Mouse (Mus musculus): ENCODE results near the gene Cntnap5b.
"Not testable (repeated sequence)": the region's sequence is repeated elsewhere in the genome, so short reads cannot be mapped to it uniquely, and the experiment has no call there.

The Cntnap5b gene

DNA sequence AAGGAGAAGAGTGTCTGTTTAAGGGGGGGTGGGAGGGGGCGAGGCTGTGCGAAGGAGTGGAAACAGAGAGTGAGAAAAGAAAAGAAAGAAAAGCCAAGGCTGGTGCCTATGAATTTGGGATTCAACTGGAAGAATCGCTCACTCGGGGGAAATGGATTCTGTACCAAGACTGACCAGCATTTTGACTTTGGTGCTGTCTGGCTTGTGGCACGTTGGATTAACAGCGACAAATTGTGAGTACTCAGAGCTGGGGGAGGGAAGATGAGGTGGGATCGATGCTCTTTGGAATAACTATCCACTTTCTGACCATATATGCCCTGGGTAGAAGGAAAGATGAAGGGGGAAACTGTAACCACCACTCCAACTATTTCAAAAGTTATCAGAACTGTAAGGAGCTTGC lies at the start of gene Cntnap5b:
Gene Cntnap5b (plus strand): TSS at position 152 of the 400 bp plus-strand sequence.
- no peak for DNase-seq (ENCODE audit: low read depth, low spot score)

DNA sequence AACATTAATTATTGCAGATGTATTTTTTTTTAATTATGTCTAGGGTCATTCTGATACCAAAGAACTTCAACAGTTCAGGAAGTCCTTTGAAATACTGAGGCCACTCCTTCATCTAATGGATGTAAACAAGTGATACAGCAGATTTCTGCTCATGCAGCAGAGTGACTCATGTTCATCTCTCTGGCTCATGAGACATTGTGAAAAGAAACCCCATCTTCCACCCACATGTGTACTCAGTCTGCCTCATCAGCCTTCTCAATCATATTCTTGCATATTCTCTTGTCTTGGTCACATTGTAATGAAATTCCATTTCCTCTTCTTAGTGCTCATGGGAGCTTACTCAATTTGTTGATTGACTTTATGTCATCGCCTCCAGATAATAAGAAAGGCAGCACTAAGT lies 12.6 kb upstream of the Cntnap5b start:
- no peak for DNase-seq (ENCODE audit: low read depth, low spot score)

DNA sequence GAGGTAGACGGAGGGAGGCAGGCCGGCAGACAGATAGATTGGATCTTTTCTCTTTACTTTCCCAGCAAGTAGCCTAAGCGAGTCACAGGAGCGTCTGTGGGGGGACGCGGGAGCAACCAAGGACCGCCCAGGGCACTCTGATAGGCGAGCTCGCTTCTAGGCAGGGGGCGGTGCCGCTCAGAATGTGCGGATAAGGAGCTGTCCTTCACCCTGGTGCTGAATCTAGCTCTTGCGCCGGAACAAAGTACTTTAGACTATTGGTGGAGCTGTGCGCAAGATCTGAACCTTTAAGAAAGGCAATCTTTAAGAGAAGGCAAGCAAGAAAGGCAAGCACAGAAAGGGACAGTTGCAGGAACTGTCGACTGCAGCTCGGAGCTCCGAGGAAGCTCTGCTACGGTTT lies 382 bp upstream of the Cntnap5b start:
- DNase-seq (ENCODE audit: low read depth, low spot score) = peak; percentile 91

DNA sequence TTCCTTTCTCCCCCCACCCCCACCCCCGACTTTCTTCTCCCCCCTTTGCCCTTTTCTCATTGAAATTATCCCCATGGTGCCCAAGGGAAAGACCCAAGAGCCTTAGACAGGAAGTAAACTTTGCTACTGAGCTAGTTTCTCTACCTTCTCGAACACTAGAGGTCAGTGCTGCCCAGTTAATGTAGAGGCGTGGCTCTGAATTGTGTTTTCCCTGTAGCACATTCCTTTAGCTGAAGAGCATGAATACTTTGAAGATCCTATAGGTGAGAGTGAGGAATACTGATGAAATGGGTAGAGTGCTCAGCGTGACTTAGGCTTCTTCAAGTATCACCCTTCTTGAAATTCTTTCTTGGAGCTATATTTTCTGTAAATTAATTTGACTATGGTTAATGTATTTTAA lies 1.6 kb downstream of the Cntnap5b start:
- DNase-seq (ENCODE audit: low read depth, low spot score) = peak; percentile 36

DNA sequence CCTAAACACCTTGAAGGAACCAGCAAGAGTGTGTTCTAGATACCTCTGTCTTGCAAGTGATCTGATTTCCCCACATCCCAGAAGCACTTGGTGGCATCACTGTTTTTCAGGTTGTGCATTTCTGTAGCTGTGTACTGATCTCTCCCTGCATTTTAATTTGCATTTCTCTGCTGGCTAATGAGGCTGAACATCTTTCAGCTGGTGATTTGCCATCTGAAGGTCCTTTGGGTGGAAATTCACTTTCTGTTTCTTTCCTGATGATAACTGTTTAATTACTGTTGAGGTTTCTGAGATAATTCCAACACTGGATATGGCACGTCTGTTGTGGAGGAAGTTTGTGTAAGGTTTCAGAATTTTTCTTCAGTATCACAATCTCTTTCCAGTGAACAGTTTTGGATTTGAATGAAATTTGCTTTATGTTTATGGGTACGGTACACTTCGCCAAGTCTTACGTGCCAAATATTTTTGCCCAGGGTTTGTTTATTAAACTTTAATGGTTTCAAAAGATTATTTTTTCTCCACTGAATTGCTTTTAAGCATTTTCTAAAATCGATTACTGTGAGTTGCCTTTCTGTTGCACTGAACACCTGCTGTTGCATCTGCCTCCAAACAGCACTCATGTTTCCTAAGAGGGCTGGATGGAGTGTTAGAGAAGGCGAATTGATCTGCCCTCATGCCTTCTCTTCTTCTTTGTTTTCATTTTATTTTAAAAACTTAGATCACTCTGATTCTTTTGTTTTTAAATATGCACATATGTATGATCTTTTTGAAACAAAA lies 41.0 kb downstream of the Cntnap5b start:
- DNase-seq (ENCODE audit: low read depth, low spot score) = no peak

DNA sequence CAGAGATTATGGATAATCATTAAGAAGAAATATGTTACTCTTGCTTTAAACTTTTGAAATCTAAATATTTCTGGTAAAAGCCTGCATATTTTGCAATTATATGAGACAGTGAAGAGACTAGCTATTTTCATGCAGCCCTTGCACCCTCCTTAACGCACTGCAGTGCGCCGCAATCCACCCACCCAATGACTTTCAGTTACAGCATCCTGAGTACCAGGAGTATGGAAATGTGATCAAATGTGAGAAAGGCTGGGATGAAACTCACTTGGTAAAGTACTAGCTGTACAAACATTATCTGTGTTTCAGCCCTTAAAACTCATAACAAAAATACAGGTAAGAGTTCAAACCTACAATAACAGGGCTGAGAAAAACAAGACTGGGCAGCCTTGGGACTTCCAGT lies 99.8 kb downstream of the Cntnap5b start:
- DNase-seq (ENCODE audit: low read depth, low spot score) = no peak

DNA sequence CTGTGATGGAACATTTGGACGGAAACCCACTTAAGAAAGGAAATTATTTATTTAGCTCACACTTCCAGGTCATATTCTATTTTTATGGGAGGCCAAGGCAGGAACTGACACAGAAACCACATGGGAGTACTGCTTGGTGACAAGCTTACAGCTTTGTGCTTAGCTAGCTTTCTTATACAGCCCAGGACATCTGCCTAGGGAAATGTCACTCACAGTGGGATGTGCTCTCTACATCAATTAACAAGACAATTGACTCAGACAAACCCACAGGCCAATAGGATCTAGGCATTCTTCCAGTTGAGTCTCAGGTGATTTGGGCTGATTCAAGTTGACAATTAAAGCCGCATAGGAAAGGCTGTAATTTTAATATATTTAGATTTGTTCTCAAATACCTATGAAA lies 135.2 kb downstream of the Cntnap5b start:
- DNase-seq (ENCODE audit: low read depth, low spot score) = no peak

DNA sequence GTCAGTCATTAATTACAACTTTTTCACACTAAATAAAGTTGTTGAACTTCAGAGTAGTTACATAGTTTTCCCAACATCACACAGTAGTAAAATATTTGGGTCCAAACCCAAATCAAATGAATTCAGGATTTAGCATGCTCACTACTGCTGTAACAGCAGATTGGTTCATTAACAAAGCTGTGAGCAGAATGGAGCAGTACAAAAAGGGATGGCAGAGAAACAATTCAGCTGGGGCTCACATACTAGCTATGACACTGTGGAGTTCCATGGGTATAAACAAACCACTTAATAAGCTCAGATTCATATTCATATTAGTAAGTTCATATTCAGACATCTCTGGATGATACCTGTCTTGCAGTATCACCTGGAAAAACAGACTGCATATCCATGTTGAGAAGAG lies 170.9 kb downstream of the Cntnap5b start:
- no peak for DNase-seq (ENCODE audit: low read depth, low spot score)

DNA sequence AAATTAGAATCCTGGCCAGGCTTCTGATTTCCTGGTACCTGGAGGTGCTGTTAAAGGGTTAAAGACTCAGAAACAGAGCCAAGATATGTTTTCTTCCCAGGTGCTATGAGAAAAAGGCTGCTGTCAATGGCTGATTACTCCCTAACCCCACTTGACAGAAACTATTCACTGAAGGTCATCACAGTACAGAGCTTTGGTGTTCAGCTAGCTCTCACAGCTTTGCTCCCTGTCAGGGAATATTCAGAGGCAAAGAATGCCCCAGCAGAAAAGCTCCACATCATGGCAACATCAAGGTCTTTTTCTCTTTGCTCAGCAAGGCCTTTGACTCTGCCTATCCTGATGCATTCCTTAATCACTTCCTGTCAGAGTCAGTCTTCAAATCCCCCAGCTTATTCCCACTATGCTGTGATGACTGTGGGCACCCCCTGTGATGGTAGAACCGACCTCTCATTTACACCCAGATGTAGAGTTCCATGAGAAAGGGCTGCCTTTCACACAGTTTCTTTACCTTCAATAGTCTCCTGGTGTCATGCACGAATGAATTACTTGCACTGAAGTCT lies 186.9 kb downstream of the Cntnap5b start:
- DNase-seq (ENCODE audit: low read depth, low spot score) = no peak

DNA sequence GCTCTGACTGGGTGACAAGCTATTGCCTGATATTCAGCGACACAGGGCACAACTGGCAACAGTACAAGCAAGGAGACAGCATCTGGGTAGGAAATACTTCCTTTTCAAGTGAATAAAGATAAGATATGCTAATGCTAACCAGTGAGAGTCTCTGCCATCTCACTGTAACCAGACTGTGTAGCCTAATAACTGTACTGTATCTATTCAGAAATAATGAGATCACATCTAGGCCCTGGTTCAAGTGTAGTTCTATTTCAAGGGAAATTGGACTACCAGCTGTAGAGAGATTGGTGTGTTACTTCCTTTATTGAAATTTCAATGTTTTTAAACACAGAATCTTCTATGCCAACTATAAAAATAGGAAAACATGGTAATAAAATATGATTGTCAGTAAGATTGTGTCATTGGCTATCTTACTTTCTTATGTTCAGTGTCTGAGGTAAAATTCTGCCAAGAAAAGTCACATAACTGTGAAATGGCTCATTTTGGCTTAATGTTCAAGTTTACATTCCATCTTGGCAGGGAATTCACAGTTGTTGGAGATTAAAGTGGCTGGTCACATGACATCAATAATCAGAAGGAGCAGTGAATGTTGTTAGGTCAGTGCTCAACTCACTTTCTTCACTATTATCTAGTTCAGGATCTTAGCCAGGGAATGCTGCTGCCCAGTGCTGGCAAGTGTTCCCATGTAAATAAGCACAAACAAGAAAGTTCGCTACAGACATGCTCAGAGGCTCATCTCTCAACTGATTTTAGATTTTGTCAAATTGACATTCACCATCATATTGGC lies 194.9 kb downstream of the Cntnap5b start:
- no peak for DNase-seq (ENCODE audit: low read depth, low spot score)

DNA sequence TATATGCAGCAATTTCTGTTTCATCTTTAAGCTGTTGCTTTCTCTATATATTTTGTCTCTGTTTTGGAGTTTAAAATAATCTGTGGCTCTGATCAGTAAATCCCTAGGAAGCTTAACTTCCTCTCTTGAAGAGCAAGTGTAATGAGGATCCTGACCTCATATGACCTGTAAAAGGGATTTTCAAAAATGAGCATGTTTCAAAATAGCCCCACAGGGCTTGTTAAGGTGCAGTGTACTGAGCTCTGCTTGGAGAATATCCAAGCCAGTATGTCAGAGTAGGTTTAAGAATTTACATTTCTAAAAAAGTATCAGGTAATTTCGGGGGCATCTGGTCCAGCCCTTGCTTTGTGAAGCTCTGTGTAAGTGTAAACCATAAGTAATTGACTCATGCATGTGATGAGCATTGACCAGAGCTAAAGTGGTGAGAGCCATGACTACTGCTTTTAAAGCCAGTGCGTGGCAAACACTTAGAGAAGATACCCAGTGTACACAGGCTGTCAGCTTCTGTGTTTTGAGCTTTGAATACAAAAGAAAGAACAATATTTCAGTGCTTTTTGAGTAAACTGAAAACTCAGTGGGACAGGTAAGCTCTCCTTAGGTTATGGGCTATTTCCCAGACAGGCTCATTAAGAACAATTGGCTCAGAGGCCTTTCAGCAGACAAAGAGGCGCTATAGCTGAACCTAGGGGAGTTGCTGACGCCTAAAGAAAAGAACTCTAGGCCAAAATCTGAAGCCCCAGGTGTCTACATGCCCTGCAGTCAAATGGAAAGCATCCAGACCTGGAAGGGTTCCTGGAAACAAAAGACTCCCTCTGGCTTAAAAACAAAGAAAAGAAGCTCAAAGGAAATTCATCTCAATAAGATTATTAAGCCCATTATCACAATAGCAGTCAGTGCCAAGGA lies 197.9 kb downstream of the Cntnap5b start:
- no peak for DNase-seq (ENCODE audit: low read depth, low spot score)

DNA sequence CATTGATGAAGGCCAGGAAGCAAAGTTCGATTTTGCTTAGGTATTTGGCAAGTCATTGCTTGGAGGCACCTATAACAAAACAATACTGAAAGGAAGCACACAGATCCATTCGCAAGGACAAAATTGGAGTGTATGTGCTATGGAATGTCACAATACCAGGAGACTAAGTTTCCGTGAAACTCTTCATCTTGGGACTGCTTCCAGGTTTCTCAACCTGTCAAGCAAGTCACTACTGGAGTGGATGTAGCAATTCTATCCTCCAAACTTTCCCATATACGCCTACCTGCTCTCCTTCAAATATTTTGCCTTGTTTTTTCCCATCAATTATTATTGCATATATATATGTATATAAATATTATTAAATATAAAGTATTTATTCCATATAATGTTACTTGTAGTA lies 228.7 kb downstream of the Cntnap5b start:
- not testable (repeated sequence) for DNase-seq (ENCODE audit: low read depth, low spot score)

DNA sequence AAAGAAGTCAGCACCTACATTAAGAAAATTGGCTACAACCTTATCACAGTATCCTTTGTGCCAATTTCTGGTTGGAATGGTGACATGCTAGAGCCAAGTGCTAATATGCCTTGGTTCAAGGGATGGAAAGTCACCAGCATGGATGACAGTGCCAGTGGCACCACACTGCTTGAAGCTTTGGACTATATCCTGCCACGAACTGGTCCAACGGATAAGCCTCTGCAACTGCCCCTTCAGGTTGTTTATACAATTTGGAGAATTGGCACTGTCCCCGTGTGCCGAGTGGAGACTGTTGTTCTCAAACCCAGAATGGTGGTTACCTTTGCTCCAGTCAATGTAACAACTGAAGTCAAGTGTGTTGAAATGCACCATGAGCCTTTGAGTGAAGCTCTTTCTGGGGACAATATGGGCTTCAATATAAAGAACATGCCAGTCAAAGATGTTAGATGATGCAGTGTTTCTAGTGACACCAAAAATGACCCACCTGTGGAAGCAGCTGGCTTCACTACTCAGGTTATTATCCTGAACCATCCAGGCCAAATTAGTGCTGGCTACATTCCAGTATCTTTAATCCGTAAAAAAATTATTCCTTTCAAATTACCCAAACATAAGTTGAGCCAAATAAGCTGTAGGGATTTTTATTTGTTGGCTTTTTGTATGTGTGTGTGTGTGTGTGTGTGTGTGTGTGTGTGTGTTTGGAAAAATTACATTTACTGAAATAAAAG lies 233.6 kb downstream of the Cntnap5b start:
- no peak for DNase-seq (ENCODE audit: low read depth, low spot score)

DNA sequence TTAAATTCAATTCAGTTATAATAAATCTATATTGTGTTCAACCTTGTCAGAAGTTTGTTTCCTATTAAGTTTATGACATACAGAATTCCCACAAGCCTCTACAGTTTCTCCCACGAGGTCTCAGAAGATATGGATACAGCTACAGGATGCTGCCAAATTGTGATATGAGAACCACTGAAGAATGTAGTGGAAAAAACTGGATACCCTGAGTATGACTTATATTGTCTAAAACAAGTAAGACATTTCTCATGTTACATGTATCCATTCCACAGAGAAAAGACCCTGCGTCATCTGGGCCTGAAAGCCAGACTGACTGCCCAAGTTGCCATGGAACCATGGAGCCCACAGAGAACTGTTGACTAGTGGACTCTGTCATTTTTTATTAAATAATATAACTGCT lies 269.2 kb downstream of the Cntnap5b start:
- DNase-seq (ENCODE audit: low read depth, low spot score) = no peak

DNA sequence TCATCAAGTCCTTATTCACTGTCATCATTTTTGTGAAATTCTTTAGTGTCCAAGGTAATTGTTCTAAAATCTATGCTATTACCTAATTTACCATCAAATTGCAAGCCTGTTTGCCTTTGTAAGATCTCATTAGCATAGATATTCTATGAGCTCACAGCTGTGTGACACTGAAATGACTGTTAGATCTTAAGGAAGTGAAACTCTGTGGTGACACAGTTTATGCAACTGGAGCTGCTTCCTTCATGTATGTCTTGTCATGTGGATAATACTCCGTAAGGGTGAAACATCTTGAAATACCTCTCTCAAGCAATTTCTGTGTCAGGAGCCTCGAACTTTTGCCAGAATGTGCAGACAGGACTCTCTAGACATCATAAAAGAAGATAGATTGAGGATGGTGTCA lies 307.2 kb downstream of the Cntnap5b start:
- no peak for DNase-seq (ENCODE audit: low read depth, low spot score)

DNA sequence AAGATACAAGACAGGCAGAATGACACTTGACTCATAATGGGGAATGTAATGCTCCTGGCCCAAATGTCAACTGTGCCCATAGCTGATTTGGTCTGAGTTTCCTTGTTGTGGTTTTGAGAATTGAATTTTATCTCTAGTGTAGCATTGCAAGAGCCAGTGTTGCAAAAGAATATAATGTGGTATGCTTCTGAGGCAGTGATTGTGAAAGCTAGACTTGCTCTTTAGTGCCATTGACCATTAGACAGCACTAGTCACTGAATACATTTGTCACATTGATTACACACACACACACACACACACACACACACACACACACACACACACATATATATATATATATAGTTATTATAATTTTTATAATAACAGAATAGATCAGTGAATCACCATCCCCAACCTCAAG lies 328.0 kb downstream of the Cntnap5b start:
- DNase-seq (ENCODE audit: low read depth, low spot score) = no peak

DNA sequence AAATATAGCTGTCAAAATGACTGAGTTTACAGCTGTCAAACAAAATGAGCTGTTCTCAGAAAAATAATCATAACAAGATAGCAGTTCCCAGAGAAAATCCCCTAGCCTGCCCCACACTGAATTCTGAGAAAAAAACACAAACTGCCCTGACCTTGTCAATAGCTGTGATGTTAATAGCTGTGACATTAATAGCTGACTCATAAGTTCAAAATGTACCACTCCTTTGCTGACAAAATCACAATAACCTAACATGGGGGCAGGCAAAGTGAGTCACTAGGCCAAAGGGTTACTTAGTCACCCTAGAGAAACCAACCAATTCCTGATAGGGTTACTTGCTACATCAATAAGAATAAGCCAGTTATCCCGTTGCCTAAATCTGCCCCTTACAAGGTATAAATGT lies 328.5 kb downstream of the Cntnap5b start:
- DNase-seq (ENCODE audit: low read depth, low spot score) = no peak

DNA sequence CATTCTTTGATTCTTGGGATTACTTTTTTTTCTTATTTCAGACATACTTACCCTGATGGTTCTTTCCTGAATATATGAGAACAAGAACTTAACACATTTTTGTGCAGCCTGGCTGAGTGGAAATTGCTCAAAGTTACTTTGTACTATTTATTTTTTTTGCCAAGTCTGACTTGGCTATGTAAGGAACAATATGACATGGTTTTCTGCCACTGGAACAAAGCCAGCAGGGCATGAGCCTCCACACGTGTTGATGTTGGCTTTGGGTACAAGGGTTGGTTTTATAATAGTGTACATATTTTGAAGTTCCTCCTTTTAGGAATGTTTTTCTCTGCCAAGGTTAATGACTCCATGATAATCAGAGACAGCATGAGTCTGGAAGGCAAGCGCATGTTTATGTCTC lies 331.8 kb downstream of the Cntnap5b start:
- DNase-seq (ENCODE audit: low read depth, low spot score) = no peak

DNA sequence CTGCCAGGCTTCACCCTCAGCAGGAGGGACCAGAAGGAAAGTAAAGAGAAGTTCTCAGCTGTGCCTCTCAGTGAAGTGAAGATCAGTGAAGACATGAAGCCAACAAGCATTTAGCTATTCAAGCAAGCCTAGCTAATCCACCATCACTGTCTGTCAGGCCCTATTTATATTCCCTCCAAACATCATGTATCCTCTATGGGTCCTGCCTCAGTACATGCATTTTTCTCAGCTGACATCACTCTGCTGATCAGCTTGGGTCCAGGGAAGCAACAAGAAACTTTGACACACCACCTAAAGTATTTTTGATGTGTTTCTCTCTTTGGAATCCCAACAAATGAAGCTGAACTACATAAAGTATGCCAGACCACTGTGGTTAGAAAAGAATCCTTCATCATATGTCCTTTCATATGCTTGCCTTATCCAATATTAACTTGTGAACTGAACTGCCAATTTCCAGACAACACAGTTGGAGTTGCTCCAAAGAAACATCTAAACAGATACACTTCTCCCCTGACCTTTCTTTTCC lies 349.9 kb downstream of the Cntnap5b start:
- DNase-seq (ENCODE audit: low read depth, low spot score) = no peak

DNA sequence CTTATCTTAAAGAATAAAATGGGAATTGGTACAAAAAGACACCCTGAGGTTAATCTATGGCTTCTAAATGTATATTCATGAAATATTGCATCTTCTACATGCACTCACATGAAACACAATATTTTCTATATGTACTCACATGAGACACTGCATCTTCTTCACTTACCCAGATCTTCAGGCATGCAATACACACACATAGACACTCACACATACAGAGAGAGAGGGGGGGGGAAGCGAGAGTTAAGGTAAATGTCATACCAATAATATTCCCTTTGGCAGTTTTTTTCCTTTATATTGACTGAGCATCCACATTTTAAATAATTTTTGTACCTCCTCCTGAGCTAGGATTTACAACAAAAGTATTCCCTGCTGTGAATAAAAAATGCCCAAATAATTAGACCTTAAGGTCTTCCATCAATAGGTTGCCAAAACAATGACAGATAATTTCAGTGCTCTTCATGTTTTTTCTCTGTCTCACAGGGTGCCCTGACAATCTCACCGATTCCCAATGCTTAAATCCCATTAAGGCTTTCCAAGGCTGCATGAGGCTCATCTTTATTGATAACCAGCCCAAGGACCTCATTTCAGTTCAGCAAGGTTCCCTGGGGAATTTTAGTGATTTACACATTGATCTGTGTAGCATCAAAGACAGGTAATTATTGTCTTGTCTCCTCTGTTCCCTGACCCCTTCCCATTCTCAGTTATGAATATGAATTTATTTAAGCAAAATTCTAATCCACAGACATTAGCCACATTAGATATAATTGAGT lies 391.2 kb downstream of the Cntnap5b start:
- no peak for DNase-seq (ENCODE audit: low read depth, low spot score)

All from mesoderm, embryonic 11.5 days (tissue).